Mouse (Mus musculus) megakaryocyte, adult 5-6 weeks (primary cell): ENCODE measurements around the gene Srpx2. TPM values are rescaled to one million over a fixed set of nuclear protein-coding genes. Genes with fewer than 3 reads are reported as not detected.

ENCODE experiments used
- total RNA-seq, 2 experiments: library from RNA; stranded (forward) in 1 of 2; stranded (reverse) in 1 of 2; fragments of 153-499, 151-499 nt in 1 of 2; fragments of 221-1000, 200-1000 nt in 1 of 2; gene quantifications; 2 replicates each; pipeline versions ENCODE4 v1.2.3 to v1.2.4; 2015 to 2017

Gene Srpx2
- total RNA-seq, 2 experiments from 2014 or later: not detected

Other genes with a start within 250 kb of the Srpx2 start
- 0.02 TPM in 1 of 2 replicates, not detected in the other for gene Pcdh19, start 219.4 kb upstream of the Srpx2 start, total RNA-seq (2015)
- gene Pcdh19, start 219.4 kb upstream of the Srpx2 start, total RNA-seq (2017): 0.08 TPM in 1 of 2 replicates, not detected in the other
- gene Tnmd, start 57.4 kb upstream of the Srpx2 start, total RNA-seq (2015): not detected in 2 replicates
- gene Tnmd, start 57.4 kb upstream of the Srpx2 start, total RNA-seq (2017): not detected in 2 replicates
- gene Tspan6, start 10.0 kb upstream of the Srpx2 start, total RNA-seq (2015): 0.13 and 0.43 TPM in 2 replicates
- 2.0 TPM in 1 of 2 replicates, not detected in the other for gene Tspan6, start 10.0 kb upstream of the Srpx2 start, total RNA-seq (2017)
- gene Sytl4, start 73.4 kb downstream of the Srpx2 start, total RNA-seq (2015): not detected in 2 replicates
- gene Sytl4, start 73.4 kb downstream of the Srpx2 start, total RNA-seq (2017): 0.15 TPM in 1 of 2 replicates, not detected in the other
- gene Cstf2, start 150.8 kb downstream of the Srpx2 start, total RNA-seq (2015): 29.3 and 29.8 TPM in 2 replicates
- gene Cstf2, start 150.8 kb downstream of the Srpx2 start, total RNA-seq (2017): 34.4 and 48.3 TPM in 2 replicates